ENCODE assay signal across 14 mouse cellular contexts in genomic region chr6:143941291-143941785, GRCm38 (mm10).
DNase-seq lines count a peak whose midpoint lies in the region; ATAC-seq and TF ChIP-seq lines count a peak whose summit lies in the region.
"Had no signal": no experiment of that assay in that cellular context is flagged by ENCODE, and none has a peak within 500 bp of the region (broad histone marks: within the 10 kb centered on the region; RNA-seq: fewer than 3 reads in every experiment).

No protein-coding gene starts in this region.

- H3K9ac ChIP-seq in hindbrain, embryonic 13.5 days: no peak overlapping the region
- no peak overlapping the region for H3K9ac ChIP-seq in forebrain, embryonic 13.5 days
- H3K9ac ChIP-seq in midbrain, embryonic 13.5 days (replicated peaks): no peak overlapping the region
- H3K9ac ChIP-seq: heart, embryonic 12.5 days had no signal

- TF ChIP-seq POLR2A in kidney, adult 2 months (IDR thresholded peaks at IDR 0.05; ENCODE audit: low read depth, low read length): no peak

- H3K27me3 ChIP-seq in hindbrain, embryonic 10.5 days (ENCODE audit: insufficient read depth, poor library complexity, severe bottlenecking): no peaks in the 10 kb centered on the region
- H3K27me3 ChIP-seq in hindbrain, embryonic 13.5 days: no peaks in the 10 kb centered on the region
- no peaks in the 10 kb centered on the region for H3K27me3 ChIP-seq in forebrain, embryonic 13.5 days
- H3K27me3 ChIP-seq in midbrain, embryonic 13.5 days: no peaks in the 10 kb centered on the region
- no peaks in the 10 kb centered on the region for H3K27me3 ChIP-seq in kidney, adult 2 months (replicated peaks; ENCODE audit: control insufficient read depth, insufficient read depth, low read length)
- H3K27me3 ChIP-seq: heart, embryonic 12.5 days had no signal

- DNase-seq in hindbrain, embryonic 10.5 days (ENCODE audit: low spot score): peak; percentile 39
- DNase-seq in embryo, embryonic 10 days (ENCODE audit: low spot score): peak; percentile 58
- no peak for DNase-seq in kidney, adult 2 months
- DNase-seq in spleen, postnatal 10 days (ENCODE audit: low spot score in 2 of 2): no peak
- DNase-seq: cerebellum, postnatal 36 days; layer of hippocampus, adult 9-11 months; liver; lung, postnatal 36 days had no signal

- H3K36me3 ChIP-seq in hindbrain, embryonic 10.5 days: peaks cover 7% of the 10 kb centered on the region; the same call in 1 of the 2 replicates
- H3K36me3 ChIP-seq in hindbrain, embryonic 13.5 days: no peaks in the 10 kb centered on the region
- H3K36me3 ChIP-seq in forebrain, embryonic 13.5 days (ENCODE audit: poor library complexity, severe bottlenecking): peaks cover 3% of the 10 kb centered on the region; the same call in 1 of the 2 replicates
- H3K36me3 ChIP-seq in midbrain, embryonic 13.5 days: no peaks in the 10 kb centered on the region
- no peaks in the 10 kb centered on the region for H3K36me3 ChIP-seq in kidney, adult 2 months (ENCODE audit: control insufficient read depth, insufficient read depth, low read length)
- H3K36me3 ChIP-seq: heart, embryonic 12.5 days had no signal

- no peak overlapping the region for H3K4me3 ChIP-seq in hindbrain, embryonic 10.5 days
- no peak overlapping the region for H3K4me3 ChIP-seq in hindbrain, embryonic 13.5 days
- H3K4me3 ChIP-seq in forebrain, embryonic 13.5 days: no peak overlapping the region
- no peak overlapping the region for H3K4me3 ChIP-seq in midbrain, embryonic 13.5 days (replicated peaks)
- H3K4me3 ChIP-seq in kidney, adult 2 months (ENCODE audit: insufficient read depth, low read depth, low read length): no peak overlapping the region
- H3K4me3 ChIP-seq: heart, embryonic 12.5 days had no signal

- H3K4me1 ChIP-seq in hindbrain, embryonic 10.5 days (replicated peaks): peaks cover 13% of the 10 kb centered on the region
- peaks cover 5% of the 10 kb centered on the region; the same call in 1 of the 2 replicates for H3K4me1 ChIP-seq in hindbrain, embryonic 13.5 days (replicated peaks)
- peaks cover 21% of the 10 kb centered on the region for H3K4me1 ChIP-seq in forebrain, embryonic 13.5 days
- H3K4me1 ChIP-seq in midbrain, embryonic 13.5 days (replicated peaks): peaks cover 7% of the 10 kb centered on the region
- no peaks in the 10 kb centered on the region for H3K4me1 ChIP-seq in kidney, adult 2 months (ENCODE audit: control insufficient read depth, insufficient read depth, low read length)
- H3K4me1 ChIP-seq: heart, embryonic 12.5 days had no signal

- H3K9me3 ChIP-seq in hindbrain, embryonic 10.5 days: no peaks in the 10 kb centered on the region
- no peaks in the 10 kb centered on the region for H3K9me3 ChIP-seq in hindbrain, embryonic 13.5 days
- H3K9me3 ChIP-seq in forebrain, embryonic 13.5 days (replicated peaks): no peaks in the 10 kb centered on the region
- no peaks in the 10 kb centered on the region for H3K9me3 ChIP-seq in midbrain, embryonic 13.5 days

- WGBS in hindbrain, embryonic 10.5 days: 22% methylated on average over 8 of the region's 8 CpGs
- 10% methylated on average over 8 of the region's 8 CpGs for whole genome bisulfite sequencing in hindbrain, embryonic 13.5 days
- 2% methylated on average over 8 of the region's 8 CpGs for WGBS in forebrain, embryonic 13.5 days
- 6% methylated on average over 8 of the region's 8 CpGs for WGBS in midbrain, embryonic 13.5 days
- 70% methylated on average over 8 of the region's 8 CpGs for WGBS in kidney, adult 2 months

- H3K27ac ChIP-seq in hindbrain, embryonic 10.5 days: peak overlapping the region; percentile 70
- no peak overlapping the region for H3K27ac ChIP-seq in hindbrain, embryonic 13.5 days
- H3K27ac ChIP-seq in forebrain, embryonic 13.5 days: peak overlapping the region; percentile 66
- no peak overlapping the region for H3K27ac ChIP-seq in midbrain, embryonic 13.5 days
- no peak overlapping the region for H3K27ac ChIP-seq in kidney, adult 2 months (ENCODE audit: insufficient read depth, low read depth, low read length)

- H3K4me2 ChIP-seq in hindbrain, embryonic 13.5 days: no peak overlapping the region
- no peak overlapping the region for H3K4me2 ChIP-seq in forebrain, embryonic 13.5 days
- no peak overlapping the region for H3K4me2 ChIP-seq in midbrain, embryonic 13.5 days (replicated peaks)
- H3K4me2 ChIP-seq: heart, embryonic 12.5 days had no signal

- no peak for TF ChIP-seq CTCF in kidney, adult 2 months (conservative IDR thresholded peaks at IDR 0.05; ENCODE audit: insufficient read depth, insufficient read length, low read depth, low read length)

- no peak for ATAC-seq in hindbrain, embryonic 13.5 days (ENCODE audit: low FRiP score)
- peak; percentile 86 for ATAC-seq in forebrain, embryonic 13.5 days
- peak; percentile 79 for ATAC-seq in midbrain, embryonic 13.5 days
- no peak for ATAC-seq in granulocyte monocyte progenitor cell, adult 5-6 weeks (replicated peaks; ENCODE audit: poor library complexity, severe bottlenecking)
- ATAC-seq: intestine, embryonic 16.5 days had no signal

Comparison
In these comparisons a context has a peak if more than half of its experiments do, and no peak if none do; other contexts are left out.
1. H3K27ac ChIP-seq: peak in hindbrain, embryonic 10.5 days (single experiment) and forebrain, embryonic 13.5 days (single experiment); none in hindbrain, embryonic 13.5 days (single experiment), midbrain, embryonic 13.5 days (single experiment) and kidney, adult 2 months (single experiment).
2. DNase-seq: peak in hindbrain, embryonic 10.5 days (single experiment) and embryo, embryonic 10 days (single experiment); none in kidney, adult 2 months (single experiment) and spleen, postnatal 10 days (0 of 2).
3. ATAC-seq: peak in forebrain, embryonic 13.5 days (single experiment) and midbrain, embryonic 13.5 days (single experiment); none in hindbrain, embryonic 13.5 days (single experiment) and granulocyte monocyte progenitor cell, adult 5-6 weeks (single experiment).